ENCODE assay signal across 26 mouse cellular contexts in genomic region chr9:57248030-57248942, GRCm38 (mm10). TPM values are rescaled to one million over a fixed set of nuclear protein-coding genes. Genes with fewer than 3 reads are reported as not detected.
DNase-seq lines count a peak whose midpoint lies in the region; ATAC-seq lines count a peak whose summit lies in the region.
"Had no signal": no experiment of that assay in that cellular context is flagged by ENCODE, and none has a peak within 500 bp of the region (broad histone marks: within the 10 kb centered on the region; RNA-seq: fewer than 3 reads in every experiment).

No protein-coding gene starts in this region.

- peak; percentile 28 to 41 for DNase-seq in cerebellum, postnatal 10 days
- DNase-seq in cerebellum, adult 9-11 months = no peak
- DNase-seq in kidney, postnatal 14 days = peak; percentile 33
- DNase-seq in kidney, postnatal 10 days = no peak
- DNase-seq in 3134 (ENCODE audit: extremely low read depth, insufficient read length, low spot score) = peak; percentile 35
- peak; percentile 39 to 74 for DNase-seq in kidney, postnatal 25 days
- DNase-seq: cerebellum, adult 9-10 months; gastrocnemius, postnatal 14 days; heart, postnatal 14 days; layer of hippocampus, postnatal 36 days; right cerebral cortex, postnatal 14 days; thymus, postnatal 14 days had no signal

- H3K4me1 ChIP-seq in intestine, embryonic 16.5 days (ENCODE audit: control insufficient read depth, insufficient read depth, low read length) = peaks cover 14% of the 10 kb centered on the region
- H3K4me1 ChIP-seq: limb, embryonic 12.5 days had no signal

- H3K27me3 ChIP-seq in intestine, embryonic 16.5 days (replicated peaks; ENCODE audit: control insufficient read depth, insufficient read depth, low read length) = no peaks in the 10 kb centered on the region
- H3K27me3 ChIP-seq: forebrain, embryonic 15.5 days; heart, embryonic 13.5 days; limb, embryonic 12.5 days; lung, embryonic 15.5 days; midbrain, embryonic 12.5 days had no signal

- H3K4me3 ChIP-seq in intestine, embryonic 16.5 days (ENCODE audit: low read length) = no peak overlapping the region
- H3K4me3 ChIP-seq: embryonic facial prominence, embryonic 10.5 days; forebrain, embryonic 15.5 days; heart, embryonic 13.5 days; layer of hippocampus, adult 2 months; limb, embryonic 12.5 days; lung, embryonic 15.5 days; midbrain, embryonic 12.5 days had no signal

- H3K4me2 ChIP-seq in intestine, embryonic 16.5 days (ENCODE audit: low read depth, low read length) = no peak overlapping the region
- H3K4me2 ChIP-seq: forebrain, embryonic 15.5 days; heart, embryonic 13.5 days; limb, embryonic 12.5 days; lung, embryonic 15.5 days; midbrain, embryonic 12.5 days had no signal

- no peak overlapping the region for H3K27ac ChIP-seq in intestine, embryonic 16.5 days (ENCODE audit: low read length)
- H3K27ac ChIP-seq: embryonic facial prominence, embryonic 10.5 days; forebrain, embryonic 15.5 days; heart, embryonic 13.5 days; hindbrain, postnatal 0 days; layer of hippocampus, adult 2 months; limb, embryonic 12.5 days; liver, embryonic 14.5 days; lung, embryonic 15.5 days; midbrain, embryonic 12.5 days had no signal

- no peak overlapping the region for H3K9ac ChIP-seq in intestine, embryonic 16.5 days (ENCODE audit: low read depth, low read length)
- H3K9ac ChIP-seq: forebrain, embryonic 15.5 days; heart, embryonic 13.5 days; limb, embryonic 12.5 days; liver, embryonic 14.5 days; lung, embryonic 15.5 days; midbrain, embryonic 12.5 days had no signal

- no peaks in the 10 kb centered on the region for H3K9me3 ChIP-seq in intestine, embryonic 16.5 days (ENCODE audit: control insufficient read depth, low read length)
- H3K9me3 ChIP-seq: embryonic facial prominence, embryonic 10.5 days; forebrain, embryonic 15.5 days; heart, embryonic 13.5 days; limb, embryonic 12.5 days; lung, embryonic 15.5 days; midbrain, embryonic 12.5 days had no signal

- no peak for ATAC-seq in intestine, embryonic 16.5 days
- ATAC-seq: activated CD4-positive, CD25-positive, alpha-beta regulatory T cell, adult 4 months; forebrain, embryonic 15.5 days; hindbrain, postnatal 0 days had no signal

- peaks cover 10% of the 10 kb centered on the region; the same call in 1 of the 2 replicates for H3K36me3 ChIP-seq in intestine, embryonic 16.5 days (ENCODE audit: control insufficient read depth, insufficient read depth, low read length)
- H3K36me3 ChIP-seq: forebrain, embryonic 15.5 days had no signal

- 70% methylated on average over 7 of the region's 7 CpGs for WGBS in intestine, embryonic 16.5 days

RNA-seq across cellular contexts. Expression of gene Trcg1, which starts 11.9 kb away (rescaled TPM):
- polyA plus RNA-seq in intestine, embryonic 16.5 days (2015; fragmentation: Nextera tagmentation; extraction: Ambion mirVana) = not detected in 2 replicates
- polyA plus RNA-seq: activated CD4-positive, CD25-positive, alpha-beta regulatory T cell, adult 4 months; cortical plate, adult 2 months; forebrain, embryonic 15.5 days; hindbrain, embryonic 11.5 days; hindbrain, postnatal 0 days; intestine, postnatal 0 days; limb, embryonic 12.5 days; liver, embryonic 14.5 days; lung, embryonic 15.5 days; midbrain, embryonic 12.5 days had no signal

RNA-seq across cellular contexts. Expression of gene 1700017B05Rik, which starts 14.1 kb away (rescaled TPM):
- 23.8 and 25.5 TPM in 2 replicates for polyA plus RNA-seq in intestine, embryonic 16.5 days (2015; fragmentation: Nextera tagmentation; extraction: Ambion mirVana)

Comparison
In these comparisons a context has a peak if more than half of its experiments do, and no peak if none do; other contexts are left out.
1. DNase-seq: peak in cerebellum, postnatal 10 days (2 of 2), kidney, postnatal 14 days (single experiment), 3134 (single experiment) and kidney, postnatal 25 days (2 of 2); none in cerebellum, adult 9-11 months (single experiment) and kidney, postnatal 10 days (single experiment).